Mouse (Mus musculus) NIH3T3 (cell line): Measurements from ENCODE around the gene Synj1.

Experiments used
- DNase-seq: peaks from one replicate; pipeline ENCODE4 v3.0.0-alpha.2; 2012; ENCODE audit warnings: low read depth

Synj1 gene

GRCm38 (mm10) chr16:90890683-90891082 lies 120.4 kb downstream of the Synj1 start:
- DNase-seq: no peak
